In the genomic region with DNA sequence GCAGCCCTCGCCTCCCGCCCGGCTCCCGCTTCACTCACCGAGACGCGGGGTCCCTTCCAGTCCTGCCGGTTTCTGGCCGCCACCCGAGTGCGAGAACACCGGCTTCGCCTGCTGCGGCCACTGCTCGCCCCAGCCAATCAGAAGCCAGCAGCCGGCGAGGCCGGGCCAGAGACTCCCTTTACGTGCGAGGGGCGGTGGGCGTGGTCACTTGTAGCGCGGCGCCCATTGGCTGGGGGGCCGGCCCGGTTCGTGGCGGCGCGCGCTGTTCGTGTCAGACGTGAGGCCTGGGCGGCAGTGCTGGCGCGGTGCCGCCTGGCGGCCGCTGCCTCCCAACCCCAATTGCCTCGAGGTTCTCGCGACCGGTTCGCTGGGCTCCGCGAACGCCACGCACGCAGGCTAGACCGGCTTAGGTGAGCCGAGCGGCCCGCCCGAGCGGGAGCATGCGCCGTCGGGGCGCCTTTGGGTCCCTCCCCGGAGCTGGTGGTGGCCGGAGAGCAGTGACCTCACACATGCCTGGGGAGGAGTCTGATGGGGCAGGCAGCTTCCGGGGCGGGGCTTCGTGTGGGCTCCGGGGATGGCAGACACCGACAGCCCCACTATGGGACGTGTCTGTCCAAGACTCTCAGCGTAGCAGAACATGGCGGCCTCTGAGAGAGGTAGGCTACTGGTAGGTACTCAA, we compare ENCODE assay signal across 1 mouse cellular context.
A peak's percentile ranks its signal among the peaks of the same experiment; 100 is the strongest.
TF ChIP-seq lines count a peak whose summit lies in the region.

No protein-coding gene starts in this region.

TF ChIP-seq in MEL, 35 proteins besides CTCF, POLR2A, EP300 and RAD21 (continued from another document):
- TF ChIP-seq E2F4 (IDR thresholded peaks at IDR 0.05; ENCODE audit: borderline replicate concordance, low read depth, low read length): no peak
- TF ChIP-seq ETS1 (IDR thresholded peaks at IDR 0.05; ENCODE audit: low read depth, low read length): peak; percentile 30; the same call in 1 of the 2 replicates
- no peak for TF ChIP-seq USF1 (IDR thresholded peaks at IDR 0.05; ENCODE audit: low read depth, low read length)
- peak; percentile 75 for TF ChIP-seq NRF1 (IDR thresholded peaks at IDR 0.05; ENCODE audit: insufficient read depth, low read depth, low read length, poor library complexity, severe bottlenecking)
- peak; percentile 78 for TF ChIP-seq ZMIZ1 (IDR thresholded peaks at IDR 0.05; ENCODE audit: low read depth, low read length)
- TF ChIP-seq TCF12 (IDR thresholded peaks at IDR 0.05; ENCODE audit: low read depth, low read length): peak; percentile 41; the same call in 1 of the 2 replicates
- no peak for TF ChIP-seq ZKSCAN1 (IDR thresholded peaks at IDR 0.05; ENCODE audit: low read depth, low read length)
- no peak for TF ChIP-seq JUND (IDR thresholded peaks at IDR 0.05; ENCODE audit: low read depth, low read length)
- no peak for TF ChIP-seq POLR2AphosphoS5 (IDR thresholded peaks at IDR 0.05; ENCODE audit: borderline replicate concordance, low read depth, low read length)
- no peak; the same call in 1 of the 2 replicates for TF ChIP-seq UBTF (IDR thresholded peaks at IDR 0.05; ENCODE audit: borderline replicate concordance, insufficient read depth, low read depth, low read length)
- no peak for TF ChIP-seq MYC (IDR thresholded peaks at IDR 0.05; ENCODE audit: low read depth, low read length)
- 0 out of 2 replicates have a peak, but pooled peaks have one; percentile 53 for TF ChIP-seq TBP (IDR thresholded peaks at IDR 0.05; ENCODE audit: low read depth, low read length)
- peak; percentile 35; the same call in 1 of the 2 replicates for TF ChIP-seq ELF1 (IDR thresholded peaks at IDR 0.05; ENCODE audit: low read depth, low read length)
- peak; percentile 60 for TF ChIP-seq NELFE (IDR thresholded peaks at IDR 0.05; ENCODE audit: low read depth, low read length)
- TF ChIP-seq POLR2AphosphoS2 (IDR thresholded peaks at IDR 0.05; ENCODE audit: low read length): peak; percentile 68; the same call in 1 of the 2 replicates
- TF ChIP-seq ZNF384 (IDR thresholded peaks at IDR 0.05; ENCODE audit: low read depth, low read length): no peak
- TF ChIP-seq SIN3A (IDR thresholded peaks at IDR 0.05; ENCODE audit: low read length): peak; percentile 56
